Mouse (Mus musculus): ENCODE data around the gene Klf6. TPM values are rescaled to one million over a fixed set of nuclear protein-coding genes. Genes with fewer than 3 reads are reported as not detected.

Klf6 gene
- polyA plus RNA-seq, 1 experiment = 11.8 TPM

- H3K4me3 ChIP-seq (replicated peaks; ENCODE audit: insufficient read depth, low read depth, low read length) = no peak overlapping the region
- TF ChIP-seq CTCF (IDR thresholded peaks at IDR 0.05; ENCODE audit: borderline replicate concordance, insufficient read depth, low read depth, low read length) (no peak), POLR2A (IDR thresholded peaks at IDR 0.05; ENCODE audit: borderline replicate concordance, insufficient read depth, low read length) (no peak)
- DNase-seq = no peak
- no peaks in the 10 kb centered on the region for H3K27me3 ChIP-seq (ENCODE audit: control insufficient read depth, insufficient read depth, low read length)
- H3K27ac ChIP-seq (ENCODE audit: insufficient read depth, low read length) = no peak overlapping the region
- H3K4me1 ChIP-seq (ENCODE audit: control insufficient read depth, insufficient read depth, low read length) = no peaks in the 10 kb centered on the region
These were observed 56.1 kb downstream of the Klf6 start for GRCm38 (mm10) chr13:5917360-5917759.

GRCm38 (mm10) chr13:5919966-5920365 is 58.7 kb downstream of the Klf6 start:
- Histone ChIP-seq H3K27me3 (ENCODE audit: control insufficient read depth, insufficient read depth, low read length) (no peaks in the 10 kb centered on the region), H3K4me3 (replicated peaks; ENCODE audit: insufficient read depth, low read depth, low read length) (no peak overlapping the region), H3K27ac (ENCODE audit: insufficient read depth, low read length) (no peak overlapping the region), H3K4me1 (ENCODE audit: control insufficient read depth, insufficient read depth, low read length) (no peaks in the 10 kb centered on the region)
- no peak for TF ChIP-seq POLR2A (IDR thresholded peaks at IDR 0.05; ENCODE audit: borderline replicate concordance, insufficient read depth, low read length)
- TF ChIP-seq CTCF (IDR thresholded peaks at IDR 0.05; ENCODE audit: borderline replicate concordance, insufficient read depth, low read depth, low read length) = no peak
- DNase-seq = no peak
- 94% methylated on average over 4 of the region's 4 CpGs for WGBS
